Mouse (Mus musculus): Measurements from ENCODE around the gene Catsperd. TPM values are rescaled to one million over a fixed set of nuclear protein-coding genes. Genes with fewer than 3 reads are reported as not detected.

The Catsperd gene
- polyA plus RNA-seq, 1 experiment from 2014 or later, result 0.35 TPM

DNA sequence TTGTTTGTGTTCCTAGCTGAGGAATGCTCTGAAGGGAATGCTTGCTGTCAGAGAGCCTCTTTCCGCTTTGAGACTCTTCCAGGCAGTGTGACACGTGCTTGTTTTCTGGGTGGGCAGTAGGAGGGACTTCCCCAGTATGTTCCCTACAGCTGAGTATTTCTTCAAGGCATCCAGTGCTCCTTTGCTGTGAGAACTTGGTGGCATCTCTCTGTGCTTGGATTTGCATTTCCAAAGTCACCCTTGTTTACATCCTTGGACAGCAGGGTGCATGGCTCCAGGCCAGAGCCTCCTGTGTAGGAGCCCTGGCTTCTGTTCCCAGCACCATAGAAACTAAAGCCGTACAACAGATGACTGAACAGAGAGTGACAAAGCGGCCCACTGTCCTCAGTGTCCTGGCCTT is 80.7 kb downstream of the Catsperd start:
- TF ChIP-seq CTCF (IDR thresholded peaks at IDR 0.05), result no peak
- ChIA-PET CTCF (interaction anchor here (1.0 kb wide), 1 partner anchor 49 kb away, joined by 3 read pairs; the partner anchor contains the start of gene Nrtn), POLR2A (interaction anchor here (2.2 kb wide), 1 partner anchor 11 kb away, joined by 6 read pairs; no protein-coding TSS in a partner anchor)
- no peak for ATAC-seq
- no peak for DNase-seq (ENCODE audit: low read depth, low spot score)
- no peaks in the 10 kb centered on the region for H3K27me3 ChIP-seq
- in situ Hi-C loops (cut with MboI; ENCODE audit: low pct_unique_long_range_greater_than_20kb), result no loop called here

DNA sequence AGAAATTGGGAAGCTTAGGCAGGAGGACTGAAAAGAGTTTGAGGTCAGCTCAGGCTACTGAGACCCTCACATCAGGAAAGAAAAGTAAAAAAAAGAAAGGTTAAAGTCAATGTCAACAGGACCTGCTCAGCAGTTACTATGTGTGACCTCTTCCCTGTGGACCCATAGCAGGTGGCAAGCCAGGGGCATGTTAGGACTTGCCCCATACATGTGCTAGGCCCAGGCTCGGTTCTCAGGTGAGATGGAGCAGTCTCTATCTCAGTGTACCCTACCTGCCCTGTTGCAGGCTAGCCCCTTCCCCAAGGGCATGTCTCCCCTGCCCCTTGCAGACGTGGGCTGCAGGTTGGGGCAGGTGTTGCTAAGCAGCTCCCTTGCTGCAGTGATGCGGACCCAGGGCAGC is 81.8 kb downstream of the Catsperd start:
- in situ Hi-C loops (cut with MboI; ENCODE audit: low pct_unique_long_range_greater_than_20kb), result no loop called here
- CTCF ChIA-PET, result no interaction called here
- H3K27me3 ChIP-seq, result no peaks in the 10 kb centered on the region
- DNase-seq (ENCODE audit: low read depth, low spot score) (no peak), ATAC-seq (no peak)
- POLR2A ChIA-PET, result interaction anchor here (2.2 kb wide), 1 partner anchor 12 kb away, joined by 6 read pairs; no protein-coding TSS in a partner anchor
- no peak for TF ChIP-seq CTCF (IDR thresholded peaks at IDR 0.05)

Other genes starting within 250 kb of the Catsperd start
- 240 TPM for gene Ptprs, start 151.7 kb upstream of the Catsperd start, polyA plus RNA-seq (2021)
- gene Znrf4, start 115.7 kb upstream of the Catsperd start, polyA plus RNA-seq (2021), result not detected
- 1.5 TPM for gene Gm20219, start 73.8 kb upstream of the Catsperd start, polyA plus RNA-seq (2021)
- gene Safb2, start 43.6 kb upstream of the Catsperd start, polyA plus RNA-seq (2021), result 127 TPM
- 159 TPM for gene Safb, start 43.3 kb upstream of the Catsperd start, polyA plus RNA-seq (2021)
- 323 TPM for gene 2410015M20Rik, start 18.4 kb upstream of the Catsperd start, polyA plus RNA-seq (2021)
- 1,365 TPM for gene Rpl36, start 14.7 kb upstream of the Catsperd start, polyA plus RNA-seq (2021)
- 193 TPM for gene Lonp1, start 1.3 kb upstream of the Catsperd start, polyA plus RNA-seq (2021)
- gene Ranbp3, start 45.2 kb downstream of the Catsperd start, polyA plus RNA-seq (2021), result 85.8 TPM
- gene Ndufa11, start 89.6 kb downstream of the Catsperd start, polyA plus RNA-seq (2021), result 272 TPM
- gene Vmac, start 89.9 kb downstream of the Catsperd start, polyA plus RNA-seq (2021), result 25.6 TPM
- gene Nrtn, start 129.4 kb downstream of the Catsperd start, polyA plus RNA-seq (2021), result 7.1 TPM
- gene Dus3l, start 136.6 kb downstream of the Catsperd start, polyA plus RNA-seq (2021), result 50.5 TPM
- gene Prr22, start 142.1 kb downstream of the Catsperd start, polyA plus RNA-seq (2021), result 0.89 TPM
- 7.7 TPM for gene Rfx2, start 202.9 kb downstream of the Catsperd start, polyA plus RNA-seq (2021)
- not detected for gene Acsbg2, start 246.3 kb downstream of the Catsperd start, polyA plus RNA-seq (2021)
- not detected for gene 1700061G19Rik, start 247.3 kb downstream of the Catsperd start, polyA plus RNA-seq (2021)

Measured in Patski (cell line).